Mouse (Mus musculus): ENCODE measurements at regions not wholly inside any gene's neighbourhood (a gene's known extent, or its start where the extent isn't known, plus 50 kb on each side); places are given as distances from the start of the nearest gene placed in this dataset.
"Not testable (repeated sequence)": the region's sequence is repeated elsewhere in the genome, so short reads cannot be mapped to it uniquely, and the experiment has no call there.

GRCm38 (mm10) chr13:88729626-88730025 is 91.6 kb upstream of the Edil3 start:
- not testable (repeated sequence) for TF ChIP-seq CTCF (conservative IDR thresholded peaks at IDR 0.05; ENCODE audit: low read length); POU5F1 (IDR thresholded peaks at IDR 0.05; ENCODE audit: borderline replicate concordance, low read length)
- peak; percentile 28; the same call in 1 of the 2 replicates for TF ChIP-seq NANOG (IDR thresholded peaks at IDR 0.05; ENCODE audit: borderline replicate concordance, low read length)

All from E14TG2a.4 (cell line).